Mouse (Mus musculus) heart, postnatal 0 days (tissue): ENCODE data around the gene Prdm15.

Experiments used
- CTCF ChIP-seq: IDR thresholded peaks from 2 replicates; pipeline ENCODE4 v1.5.1; 2016; ENCODE audit warnings: antibody characterized with exemption, control low read depth, low read depth
- EP300 ChIP-seq: IDR thresholded peaks from 2 replicates; pipeline ENCODE4 v1.6.1; 2016; ENCODE audit warnings: antibody characterized with exemption, low read depth

- no peak for TF ChIP-seq EP300
- TF ChIP-seq CTCF = no peak
These were observed 17.8 kb upstream of the Prdm15 start for GRCm38 (mm10) chr16:97869193-97870102.
